Mouse (Mus musculus): ENCODE measurements around the gene AU022252. TPM values are rescaled to one million over a fixed set of nuclear protein-coding genes. Genes with fewer than 3 reads are reported as not detected.

Gene AU022252
- polyA plus RNA-seq (2014; fragmentation: Illumina TruSeq; extraction: RNeasy Lipid Tissue Mini Kit (QIAGEN cat#74804); ENCODE audit: low read depth, low replicate concordance) = 4.4 TPM

DNA sequence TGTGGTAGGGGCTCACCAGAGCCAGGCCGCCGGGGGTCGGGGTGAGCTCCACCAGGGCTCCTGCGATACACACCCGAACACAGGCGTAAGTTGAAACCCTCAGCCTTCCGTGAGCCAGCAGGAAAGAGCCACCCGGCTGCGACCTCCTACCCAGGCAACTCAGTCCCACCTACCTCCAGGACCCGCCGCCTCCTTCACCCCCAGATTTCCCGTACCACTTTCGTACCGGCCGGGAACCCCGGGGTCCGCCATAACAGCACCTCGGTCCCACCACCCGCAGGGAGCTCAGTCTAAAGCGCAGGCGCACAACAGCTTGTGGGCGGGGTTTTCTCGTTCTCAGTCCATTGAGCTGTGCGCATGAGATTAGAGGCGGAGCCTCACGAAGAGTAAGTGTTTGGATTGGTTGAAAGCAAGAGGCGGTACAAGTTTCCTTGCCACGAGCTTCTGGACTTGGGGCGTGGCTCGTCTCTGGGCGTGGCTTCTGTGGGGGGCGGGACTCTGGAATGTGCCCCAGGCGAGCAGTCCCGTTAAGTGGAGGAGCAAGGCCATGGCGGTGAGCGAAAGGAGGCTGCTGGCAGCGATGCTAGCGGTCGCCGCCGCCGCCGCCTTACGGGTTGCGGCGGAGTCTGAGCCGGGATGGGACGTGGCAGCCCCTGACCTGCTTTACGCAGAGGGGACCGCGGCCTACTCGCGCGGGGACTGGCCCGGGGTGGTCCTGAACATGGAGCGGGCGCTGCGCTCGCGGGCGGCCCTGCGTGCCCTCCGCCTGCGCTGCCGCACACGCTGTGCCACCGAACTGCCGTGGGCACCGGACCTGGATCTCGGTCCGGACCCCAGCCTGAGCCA is at the start of gene AU022252, which contains the start of gene P3h1:
Gene AU022252 (minus strand): TSS at position 303 of the 846 bp plus-strand sequence.
Gene P3h1 (plus strand): TSS at position 506 of the 846 bp plus-strand sequence.

DNA sequence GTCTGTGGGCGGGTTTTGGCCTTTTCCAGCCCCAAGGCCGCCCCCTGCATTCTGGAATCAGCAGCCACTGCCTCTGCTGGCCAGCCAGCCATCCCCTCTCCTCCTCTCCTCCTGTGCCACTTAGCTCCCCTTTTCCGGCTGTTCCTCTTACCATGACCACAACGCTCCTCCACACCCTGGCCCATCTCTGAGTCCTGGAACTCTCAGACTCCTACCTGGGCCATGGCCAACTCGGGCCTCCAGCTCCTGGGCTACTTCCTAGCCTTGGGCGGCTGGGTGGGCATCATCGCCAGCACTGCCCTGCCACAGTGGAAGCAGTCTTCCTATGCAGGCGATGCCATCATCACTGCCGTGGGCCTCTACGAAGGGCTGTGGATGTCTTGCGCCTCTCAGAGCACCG is 22.8 kb upstream of the AU022252 start, which contains the start of gene Cldn19:
Gene Cldn19 (plus strand): TSS at position 64 of the 400 bp plus-strand sequence.

DNA sequence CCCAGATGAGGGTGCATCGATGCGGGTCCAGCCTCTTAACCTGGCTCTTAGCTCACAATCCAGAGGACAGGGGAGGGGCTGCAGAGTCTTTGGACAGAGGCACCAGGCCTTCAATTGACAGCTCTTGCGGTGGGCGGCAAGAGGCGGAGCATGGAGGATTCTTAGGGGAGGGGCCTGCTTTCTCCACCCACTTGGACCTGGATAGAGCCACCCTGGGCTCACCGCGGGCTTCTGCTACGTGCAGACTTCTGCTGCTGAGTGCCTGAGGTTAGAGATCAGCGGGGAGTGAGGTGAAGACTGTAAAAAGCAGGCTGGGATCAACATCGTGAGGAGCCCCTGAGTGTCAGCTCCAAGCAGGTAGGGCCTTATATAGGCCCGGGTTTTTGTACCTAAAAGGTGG is 14.3 kb downstream of the AU022252 start, which contains the start of gene Tmem269:
Gene Tmem269 (minus strand): TSS at position 49 of the 400 bp plus-strand sequence.

DNA sequence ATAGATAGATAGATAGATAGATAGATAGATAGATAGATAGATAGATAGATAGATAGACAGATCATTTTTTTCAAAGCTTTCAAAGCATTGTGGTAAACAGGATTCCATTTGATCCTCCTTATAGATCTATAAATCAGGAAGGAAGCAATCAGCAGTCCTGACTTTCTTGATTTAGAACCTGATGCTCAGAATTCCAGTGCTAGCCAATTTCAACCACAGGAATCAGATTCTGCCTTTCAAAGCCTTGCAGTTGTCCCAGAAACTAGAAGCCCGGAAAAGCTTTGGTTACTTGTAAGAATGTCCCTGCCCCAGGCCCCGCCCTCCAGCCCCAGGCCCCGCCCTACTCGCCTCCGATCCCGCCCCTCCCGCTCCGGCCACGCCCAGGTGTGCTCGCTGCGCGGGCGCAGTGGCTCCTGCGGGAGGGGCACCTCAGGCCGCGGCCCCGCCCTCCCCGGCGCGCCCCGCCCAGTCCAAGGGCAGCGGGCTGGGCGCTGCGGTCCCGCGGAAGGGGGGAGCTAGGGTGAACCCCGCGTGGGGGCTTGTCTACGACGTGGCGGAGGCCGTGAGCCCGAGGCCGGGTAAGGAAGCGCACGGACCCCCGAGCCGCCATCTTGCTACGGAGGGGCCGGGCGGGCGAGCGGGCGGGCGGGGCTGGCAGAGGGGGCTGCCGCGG is 37.5 kb downstream of the AU022252 start, which contains the start of gene Svbp:
Gene Svbp (plus strand): TSS at position 398 of the 673 bp plus-strand sequence.

DNA sequence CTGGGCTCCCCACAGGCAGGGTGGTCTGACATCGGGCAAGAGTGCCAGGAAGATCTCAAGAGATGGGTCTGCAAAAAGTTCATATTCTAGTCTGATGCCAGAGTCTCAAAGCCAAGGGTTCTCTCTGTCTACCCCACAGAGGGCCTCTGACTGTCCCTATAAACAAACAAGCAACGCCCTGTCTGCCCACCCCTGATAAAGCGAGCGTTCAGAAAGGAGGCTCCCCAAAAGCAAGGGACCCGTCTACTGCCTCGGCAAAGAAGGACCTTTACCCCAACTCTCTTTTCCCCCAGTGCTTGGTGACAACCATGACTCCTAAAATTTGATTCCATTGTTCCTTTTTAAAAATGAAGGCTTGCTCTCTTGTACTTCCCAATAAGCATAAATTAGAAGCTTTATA is 42.6 kb downstream of the AU022252 start, which contains the start of gene Ermap:
Gene Ermap (minus strand): TSS at position 148 of the 400 bp plus-strand sequence.

DNA sequence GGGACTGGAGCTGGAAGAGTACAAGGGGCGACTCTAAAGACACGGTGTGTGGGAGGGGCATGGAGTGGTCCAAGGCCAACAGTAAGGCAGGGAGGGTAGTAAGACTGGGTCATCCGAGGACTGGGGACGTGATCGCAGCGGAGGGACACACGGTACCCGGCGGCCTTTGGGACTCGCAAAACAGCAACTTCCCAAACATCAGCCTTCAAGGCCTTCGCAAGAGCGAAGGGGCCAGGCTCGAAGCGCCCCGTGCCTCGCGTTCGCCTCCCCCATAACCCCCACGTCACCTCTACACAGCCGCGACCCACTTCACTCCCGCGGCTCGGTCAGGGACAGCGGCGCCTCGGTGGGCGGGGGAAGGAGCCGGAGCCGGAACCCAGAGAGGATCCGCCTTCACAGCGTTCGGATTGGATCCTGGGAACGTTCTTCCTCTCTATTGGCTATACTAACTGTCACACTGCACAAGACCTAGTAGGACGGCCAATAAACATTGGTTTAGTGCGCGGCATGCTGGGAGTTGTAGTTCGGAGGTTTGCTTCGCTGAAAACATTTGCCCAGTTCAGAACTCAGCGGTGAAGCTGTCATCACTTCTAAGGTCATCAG is 58.6 kb downstream of the AU022252 start, which contains the start of gene Zfp691:
Gene Zfp691 (minus strand): TSS at position 345 of the 603 bp plus-strand sequence.

Other genes with a start within 250 kb of the AU022252 start
- 0.55 TPM for gene Slc2a1, start 124.0 kb downstream of the AU022252 start, polyA plus RNA-seq (2014; fragmentation: Illumina TruSeq; extraction: RNeasy Lipid Tissue Mini Kit (QIAGEN cat#74804); ENCODE audit: low read depth, low replicate concordance)
- 1.5 TPM for gene Zfp691, start 58.5 kb downstream of the AU022252 start, polyA plus RNA-seq (2014; fragmentation: Illumina TruSeq; extraction: RNeasy Lipid Tissue Mini Kit (QIAGEN cat#74804); ENCODE audit: low read depth, low replicate concordance)
- 0.17 TPM for gene Ermap, start 42.7 kb downstream of the AU022252 start, polyA plus RNA-seq (2014; fragmentation: Illumina TruSeq; extraction: RNeasy Lipid Tissue Mini Kit (QIAGEN cat#74804); ENCODE audit: low read depth, low replicate concordance)
- gene Svbp, start 37.4 kb downstream of the AU022252 start, polyA plus RNA-seq (2014; fragmentation: Illumina TruSeq; extraction: RNeasy Lipid Tissue Mini Kit (QIAGEN cat#74804); ENCODE audit: low read depth, low replicate concordance) = 85.6 TPM
- gene Tmem269, start 14.5 kb downstream of the AU022252 start, polyA plus RNA-seq (2014; fragmentation: Illumina TruSeq; extraction: RNeasy Lipid Tissue Mini Kit (QIAGEN cat#74804); ENCODE audit: low read depth, low replicate concordance) = 68.7 TPM
- 14.1 TPM for gene P3h1, start 203 bp upstream of the AU022252 start, polyA plus RNA-seq (2014; fragmentation: Illumina TruSeq; extraction: RNeasy Lipid Tissue Mini Kit (QIAGEN cat#74804); ENCODE audit: low read depth, low replicate concordance)
- not detected for gene Cldn19, start 22.7 kb upstream of the AU022252 start, polyA plus RNA-seq (2014; fragmentation: Illumina TruSeq; extraction: RNeasy Lipid Tissue Mini Kit (QIAGEN cat#74804); ENCODE audit: low read depth, low replicate concordance)
- 1,013 TPM for gene Ybx1, start 61.9 kb upstream of the AU022252 start, polyA plus RNA-seq (2014; fragmentation: Illumina TruSeq; extraction: RNeasy Lipid Tissue Mini Kit (QIAGEN cat#74804); ENCODE audit: low read depth, low replicate concordance)
- gene Ppih, start 87.8 kb upstream of the AU022252 start, polyA plus RNA-seq (2014; fragmentation: Illumina TruSeq; extraction: RNeasy Lipid Tissue Mini Kit (QIAGEN cat#74804); ENCODE audit: low read depth, low replicate concordance) = 64.0 TPM
- 1,643 TPM for gene Ccdc30, start 182.8 kb upstream of the AU022252 start, polyA plus RNA-seq (2014; fragmentation: Illumina TruSeq; extraction: RNeasy Lipid Tissue Mini Kit (QIAGEN cat#74804); ENCODE audit: low read depth, low replicate concordance)
- 9.5 TPM for gene Ppcs, start 189.7 kb upstream of the AU022252 start, polyA plus RNA-seq (2014; fragmentation: Illumina TruSeq; extraction: RNeasy Lipid Tissue Mini Kit (QIAGEN cat#74804); ENCODE audit: low read depth, low replicate concordance)
- 81.5 TPM for gene Zmynd12, start 190.1 kb upstream of the AU022252 start, polyA plus RNA-seq (2014; fragmentation: Illumina TruSeq; extraction: RNeasy Lipid Tissue Mini Kit (QIAGEN cat#74804); ENCODE audit: low read depth, low replicate concordance)